Mouse (Mus musculus) layer of hippocampus, adult 6 months (tissue): ENCODE data around the gene Zc3h14. TPM values are rescaled to one million over a fixed set of nuclear protein-coding genes. Genes with fewer than 3 reads are reported as not detected.

Experiments
- long read RNA-seq, 2 experiments: library from polyadenylated mRNA; unstranded; transcript quantifications; one replicate each; pipeline ENCODE4 v2.0.0; 2019 to 2020
- polyA plus RNA-seq: library from polyadenylated mRNA; unstranded; fragments of <200 nt; fragmentation: Nextera tagmentation; gene quantifications from 2 replicates; pipeline ENCODE4 v1.2.3, GENCODE M21; 2021

Gene Zc3h14
- 27.2 and 27.7 TPM in 2 replicates for polyA plus RNA-seq
- long read RNA-seq, experiment 1, transcript Zc3h14-204 (17 exons, 3,514 nt) = minor isoform, 7 of 61 reads
- long read RNA-seq, experiment 1, transcript Zc3h14-203 (15 exons, 3,146 nt) = major isoform, 11 of 61 reads
- long read RNA-seq, experiment 1, partial matches to known transcripts = 23 of 61 reads
- long read RNA-seq, experiment 1, other reads (novel, unspliced or antisense) = 16 of 61 reads
- long read RNA-seq, experiment 2, transcript Zc3h14-203 (15 exons, 3,146 nt) = major isoform, 66 of 196 reads
- long read RNA-seq, experiment 2, transcript Zc3h14-202 (14 exons, 3,046 nt) = minor isoform, 5 of 196 reads
- long read RNA-seq, experiment 2, transcript Zc3h14-204 (17 exons, 3,514 nt) = minor isoform, 43 of 196 reads
- long read RNA-seq, experiment 2, partial matches to known transcripts = 14 of 196 reads
- long read RNA-seq, experiment 2, other reads (novel, unspliced or antisense) = 67 of 196 reads

DNA sequence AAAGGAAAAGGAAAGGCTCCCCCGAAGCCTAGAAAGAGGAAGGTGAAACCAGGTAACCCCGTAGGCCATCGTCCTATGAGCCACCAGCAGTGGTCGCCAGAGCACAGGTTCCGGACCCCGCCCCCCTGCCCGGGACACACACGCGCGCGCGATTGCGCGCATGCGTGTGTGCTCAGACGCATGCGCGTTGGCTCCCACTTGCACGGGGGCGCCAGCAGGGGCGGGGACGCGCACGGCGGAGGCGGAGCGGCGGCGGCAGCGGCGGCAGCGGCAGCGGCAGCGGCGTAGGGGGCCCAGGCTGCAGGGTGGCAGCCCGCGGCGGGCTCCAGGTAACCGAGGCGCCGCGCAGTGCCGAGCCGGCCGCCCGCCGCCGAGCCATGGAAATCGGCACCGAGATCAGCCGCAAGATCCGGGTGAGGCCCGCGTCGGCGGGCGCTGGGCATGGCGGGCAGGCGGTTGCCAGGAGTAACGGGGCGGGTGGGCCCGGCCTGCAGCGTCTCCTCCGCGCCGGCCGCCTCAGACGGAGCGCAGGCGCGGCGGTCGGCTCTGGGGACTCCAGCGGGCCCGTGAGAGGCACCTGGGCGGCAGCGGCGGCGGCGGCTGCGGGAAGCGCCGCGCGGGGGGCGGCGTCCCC, at the start of gene Zc3h14:
Gene Zc3h14, plus strand, starts transcription at position 219 of the 634 bp plus-strand sequence.

DNA sequence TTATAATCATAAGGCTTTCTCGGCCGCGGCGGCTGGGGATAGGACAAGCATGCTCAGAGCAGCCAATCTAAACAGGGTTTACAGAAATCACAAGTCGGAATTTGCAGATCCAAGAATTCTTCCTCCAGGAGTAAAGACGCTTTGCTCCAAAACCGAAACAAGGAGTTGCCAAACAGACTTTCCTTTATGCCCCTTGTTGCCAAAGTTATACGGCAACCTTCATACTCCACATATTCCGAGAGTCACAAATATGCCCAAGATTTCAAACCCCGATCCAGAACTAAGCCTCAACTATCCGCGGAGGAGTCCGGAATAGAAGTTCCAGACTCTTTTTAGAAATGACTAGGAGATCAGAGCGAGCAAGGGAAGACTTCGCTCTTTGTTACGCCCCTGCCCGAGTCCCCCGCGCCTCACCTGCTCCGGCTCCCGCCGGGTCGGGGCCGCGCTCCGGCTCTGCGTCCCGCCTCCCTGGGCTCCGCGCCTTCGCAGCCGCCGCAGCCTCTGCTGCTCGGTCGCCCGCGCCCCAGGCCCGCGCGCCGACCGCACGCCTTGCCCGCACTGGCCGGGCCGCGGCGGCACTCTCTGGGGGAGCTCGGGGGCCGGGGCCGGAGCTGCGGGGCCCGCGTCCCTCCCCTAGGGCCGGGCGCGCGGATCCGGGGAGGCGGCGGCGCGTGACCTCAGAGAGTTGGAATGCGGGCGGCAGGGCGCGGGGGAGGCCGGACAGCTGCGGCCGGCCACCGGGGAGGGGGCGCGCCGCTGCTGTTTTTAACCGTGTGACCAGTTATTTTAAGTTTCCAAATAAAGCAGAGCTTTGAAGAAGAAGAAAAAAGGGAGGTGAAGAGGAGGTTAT, 9.6 kb upstream of the Zc3h14 start, which contains the start of gene Ptpn21:
Gene Ptpn21, minus strand, starts transcription at position 455 of the 850 bp plus-strand sequence.

Other genes starting within 250 kb of the Zc3h14 start
- 6.1 and 6.6 TPM in 2 replicates for gene Kcnk10, start 168.7 kb upstream of the Zc3h14 start, polyA plus RNA-seq
- 14.7 and 16.0 TPM in 2 replicates for gene Spata7, start 118.8 kb upstream of the Zc3h14 start, polyA plus RNA-seq
- gene Ptpn21, start 9.6 kb upstream of the Zc3h14 start, polyA plus RNA-seq = 1.4 and 2.1 TPM in 2 replicates
- 3.0 and 3.7 TPM in 2 replicates for gene Eml5, start 154.5 kb downstream of the Zc3h14 start, polyA plus RNA-seq
- gene Ttc8, start 173.6 kb downstream of the Zc3h14 start, polyA plus RNA-seq = 14.0 and 14.2 TPM in 2 replicates